Mouse (Mus musculus) CH12F3 (cell line): ENCODE measurements around the gene Dnajc30.
"Not testable (repeated sequence)": the region's sequence is repeated elsewhere in the genome, so short reads cannot be mapped to it uniquely, and the experiment has no call there.

ENCODE experiments used
- in situ Hi-C: fragments of 300-500 bp; cut with MboI; formaldehyde crosslinking; loops from 2 replicates; pipeline ENCODE4 v1.14.3; 2020; ENCODE audit warnings: low sequenced_read_pairs

Dnajc30 gene

DNA sequence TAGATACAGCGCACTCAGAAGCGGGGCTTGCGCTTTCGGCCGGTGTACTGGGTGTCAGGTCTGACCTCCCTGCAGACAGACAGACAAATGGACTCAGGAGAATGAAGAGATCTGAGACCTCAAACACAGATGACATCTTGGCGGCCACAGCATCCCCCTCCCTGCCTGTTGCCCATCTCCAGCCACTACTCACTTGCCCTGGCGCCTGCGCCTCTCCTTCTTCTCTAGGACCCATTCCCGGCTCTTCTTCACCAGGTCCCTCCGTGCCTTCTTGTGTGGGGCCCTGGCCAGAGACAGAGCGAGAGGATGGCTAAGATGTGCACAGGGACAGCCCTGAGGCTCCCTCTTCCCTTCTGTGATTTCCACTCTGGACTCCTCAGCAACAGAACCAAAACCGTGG, 10.6 kb upstream of the Dnajc30 start:
- in situ Hi-C loops = no loop called here

DNA sequence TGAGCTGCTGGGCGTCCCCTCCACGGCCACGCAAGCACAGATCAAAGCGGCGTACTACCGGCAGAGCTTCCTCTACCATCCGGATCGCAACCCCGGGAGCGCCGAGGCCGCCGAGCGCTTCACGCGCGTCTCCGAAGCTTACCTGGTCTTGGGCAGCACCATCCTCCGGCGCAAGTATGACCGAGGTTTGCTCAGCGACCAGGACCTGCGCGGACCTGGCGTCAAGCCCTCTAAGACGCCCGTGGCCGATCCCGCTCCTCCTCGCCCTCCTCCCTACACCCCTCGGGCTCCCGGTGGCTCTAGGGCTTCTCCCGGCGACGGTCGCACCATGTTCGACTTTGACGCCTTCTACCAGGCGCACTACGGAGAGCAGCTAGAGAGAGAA, 372 bp downstream of the Dnajc30 start:
- in situ Hi-C loops = no loop called here

GRCm38 (mm10) chr5:135064909-135065446, 976 bp downstream of the Dnajc30 start, which contains the start of gene Bud23:
Bud23 (minus strand) TSS chr5:135064959.
- in situ Hi-C loops = not testable (repeated sequence)

GRCm38 (mm10) chr5:135066008-135066407, 2.0 kb downstream of the Dnajc30 start:
- in situ Hi-C loops = no loop called here

- in situ Hi-C loops = no loop called here
Observed at GRCm38 (mm10) chr5:135070448-135070847, 6.4 kb downstream of the Dnajc30 start.

GRCm38 (mm10) chr5:135072061-135072460, 8.1 kb downstream of the Dnajc30 start:
- in situ Hi-C loops = no loop called here

GRCm38 (mm10) chr5:135072720-135073119, 8.7 kb downstream of the Dnajc30 start:
- in situ Hi-C loops = no loop called here

DNA sequence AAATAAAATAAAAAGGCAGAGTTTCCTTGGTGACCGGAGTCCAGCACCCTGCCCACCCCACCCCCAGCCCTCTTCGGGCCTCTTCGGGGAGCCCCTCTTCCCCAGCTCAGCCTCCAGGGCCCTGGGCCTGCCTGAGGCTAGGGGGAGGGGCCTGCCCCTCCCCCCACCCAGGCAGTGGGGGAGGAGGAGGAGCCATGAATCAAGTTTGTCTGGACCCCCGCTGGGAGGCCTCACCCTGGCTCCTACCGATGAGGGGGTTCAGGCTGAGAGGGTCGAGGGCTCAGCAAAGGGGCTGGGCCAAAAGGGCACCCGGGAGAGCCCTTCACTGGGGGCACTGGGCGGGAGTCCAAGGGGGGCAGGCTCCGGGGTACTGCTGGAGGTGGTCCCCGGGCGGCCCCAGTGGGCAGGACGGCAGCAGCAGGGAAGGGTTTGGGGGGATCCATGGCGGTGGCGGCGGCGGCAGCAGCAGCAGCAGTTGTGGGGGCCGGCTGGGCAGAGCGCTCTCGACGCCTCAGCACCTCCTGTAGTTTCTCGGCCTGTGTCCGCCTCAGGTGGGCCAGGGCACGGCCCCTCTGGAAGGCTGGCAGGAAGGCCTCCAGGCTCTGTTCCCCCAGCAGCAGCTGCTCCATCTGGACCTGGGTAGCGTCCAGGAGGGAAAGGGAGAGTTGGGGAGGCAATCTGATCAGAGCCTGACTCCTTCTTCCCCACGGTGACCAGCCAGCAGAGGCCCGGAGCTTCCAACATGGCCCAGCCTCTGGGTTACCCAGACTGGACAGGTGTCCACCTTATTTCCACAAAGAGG, 9.5 kb downstream of the Dnajc30 start:
- in situ Hi-C loops = no loop called here

DNA sequence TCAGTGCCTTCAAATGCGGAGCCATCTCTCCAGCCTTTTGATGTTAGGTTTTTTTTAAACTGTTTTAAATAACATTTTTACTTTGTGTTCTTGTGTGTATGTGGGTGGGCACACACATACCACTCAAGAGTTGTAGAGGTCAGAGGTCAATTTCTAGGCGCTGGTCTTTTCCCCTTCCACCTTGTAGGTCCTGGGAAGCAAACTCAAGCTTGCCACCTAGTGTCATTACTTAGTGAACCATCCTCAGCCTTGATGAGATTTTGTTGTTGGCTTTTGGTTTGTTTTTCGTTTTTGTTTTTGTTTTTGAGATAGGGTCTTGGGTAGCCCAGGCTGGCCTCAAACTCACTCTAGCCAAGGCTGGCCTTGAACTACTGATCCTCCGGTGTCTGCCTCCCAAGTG, 11.7 kb downstream of the Dnajc30 start:
- in situ Hi-C loops = no loop called here

- in situ Hi-C loops = no loop called here
Observed at GRCm38 (mm10) chr5:135076368-135076767, 12.4 kb downstream of the Dnajc30 start.

GRCm38 (mm10) chr5:135076931-135077505, 13.0 kb downstream of the Dnajc30 start:
- in situ Hi-C loops = no loop called here

DNA sequence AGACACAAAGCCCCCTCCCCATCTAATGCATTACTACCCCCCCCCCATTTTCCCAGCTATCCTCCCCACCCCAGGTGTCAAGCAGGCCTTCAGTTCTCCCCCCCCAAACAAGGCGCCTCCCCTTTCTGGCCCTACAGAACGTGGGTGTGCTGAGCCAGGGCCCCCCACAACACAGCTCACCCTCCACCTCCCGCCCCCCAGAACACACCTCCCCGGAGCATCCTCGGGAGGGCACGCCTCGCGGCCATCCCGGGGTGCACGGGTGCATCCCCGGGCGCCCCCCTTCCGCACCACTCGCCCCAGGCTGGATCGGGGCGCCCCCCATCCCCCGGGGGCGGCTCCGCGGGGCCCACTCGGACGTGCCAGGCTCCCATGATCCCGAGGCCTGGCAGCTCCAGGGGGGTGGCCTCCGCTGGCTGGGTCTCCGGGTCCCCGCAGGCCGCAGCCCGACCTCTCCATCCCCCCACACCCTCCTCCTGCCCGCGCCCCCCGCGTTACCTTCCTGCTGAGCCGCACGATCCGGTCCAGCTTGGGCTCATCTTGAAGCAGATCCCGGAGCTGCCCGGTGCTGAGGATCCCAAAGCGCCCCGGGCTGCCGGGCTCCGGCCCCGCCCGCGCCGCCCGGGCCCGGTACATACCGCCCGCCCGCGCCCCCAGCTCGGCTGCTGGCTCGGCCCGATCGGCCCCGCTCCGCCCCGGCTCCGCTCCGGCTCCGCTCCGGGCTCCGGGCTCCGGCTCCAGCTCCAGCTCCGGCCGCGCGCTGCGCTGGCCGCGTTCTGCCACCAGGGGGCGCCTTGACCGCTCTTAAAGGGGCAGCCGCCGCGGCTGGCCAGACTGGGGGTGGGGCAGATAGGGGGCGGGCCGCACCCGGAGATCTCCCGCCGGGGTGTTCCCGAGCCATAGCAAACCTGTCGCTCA, 13.8 kb downstream of the Dnajc30 start, which contains the start of gene Vps37d:
TSS of gene Vps37d (minus strand) at position 703 of the 918 bp plus-strand sequence.
- in situ Hi-C loops = no loop called here

GRCm38 (mm10) chr5:135078482-135078810, 14.4 kb downstream of the Dnajc30 start:
- in situ Hi-C loops = no loop called here

DNA sequence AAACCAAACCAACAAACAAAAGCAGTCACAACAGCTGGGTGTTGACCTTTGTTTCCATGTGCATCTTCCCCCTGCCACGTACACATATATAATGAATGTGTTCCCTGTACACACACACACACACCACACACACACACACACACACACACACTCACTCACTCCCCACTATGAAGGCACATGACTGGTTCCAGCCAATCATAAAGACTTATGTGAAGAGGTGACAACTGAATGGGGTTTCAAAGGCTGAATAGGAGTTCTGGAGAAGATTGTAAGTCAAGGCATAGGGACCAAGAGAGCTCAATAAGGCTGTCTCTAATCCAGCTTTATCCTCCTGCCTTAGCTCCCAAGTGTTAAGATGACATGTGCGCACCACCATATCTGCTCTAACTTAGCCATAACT, 15.6 kb downstream of the Dnajc30 start:
- in situ Hi-C loops = no loop called here

GRCm38 (mm10) chr5:135080539-135080938, 16.5 kb downstream of the Dnajc30 start:
- in situ Hi-C loops = no loop called here

GRCm38 (mm10) chr5:135086871-135087270, 22.9 kb downstream of the Dnajc30 start:
- in situ Hi-C loops = no loop called here

DNA sequence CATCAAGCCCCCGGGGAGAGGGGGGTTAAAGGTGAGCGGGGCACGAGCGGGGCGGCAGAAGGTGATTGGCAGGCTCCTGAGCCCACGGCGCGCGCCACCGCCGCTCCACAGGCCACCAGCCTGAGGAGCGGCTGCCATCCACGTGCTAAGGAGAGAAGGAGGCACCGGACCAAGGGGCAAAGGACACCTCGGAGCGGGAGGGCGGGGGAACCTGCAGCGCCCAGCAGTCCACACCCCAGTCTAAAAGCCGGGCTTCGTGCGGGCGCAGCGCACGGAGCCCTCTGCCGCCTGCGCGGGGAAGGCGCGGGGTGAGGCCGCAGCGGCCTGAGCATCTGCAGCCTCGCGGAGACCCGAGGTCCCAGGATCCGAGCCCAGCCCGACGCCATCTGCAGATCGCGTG, 25.7 kb downstream of the Dnajc30 start, which contains the start of gene Mlxipl:
TSS of gene Mlxipl (plus strand) at position 238 of the 400 bp plus-strand sequence.
- in situ Hi-C loops = no loop called here

DNA sequence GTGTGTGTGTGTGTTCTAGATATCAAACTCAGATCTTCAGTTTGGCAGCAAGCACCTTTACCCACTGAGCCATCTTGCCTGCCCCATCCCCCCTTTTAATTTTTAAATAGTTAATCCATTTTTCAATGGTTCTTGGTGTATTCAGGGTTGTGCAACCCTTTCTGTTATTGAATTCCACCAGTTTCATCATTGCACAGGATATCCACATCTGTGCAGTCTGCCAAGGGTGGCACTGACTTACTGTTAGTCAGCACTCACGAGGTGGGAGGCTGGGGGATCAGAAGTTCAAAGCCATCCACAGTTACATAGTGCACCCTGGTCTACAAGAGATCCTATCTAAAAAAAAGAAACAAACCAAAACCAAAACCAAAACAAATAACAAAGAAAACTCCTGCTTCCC, 37.0 kb downstream of the Dnajc30 start:
- in situ Hi-C loops = no loop called here

GRCm38 (mm10) chr5:135103999-135104660, 40.1 kb downstream of the Dnajc30 start:
- in situ Hi-C loops = no loop called here

GRCm38 (mm10) chr5:135106758-135107256, 42.8 kb downstream of the Dnajc30 start:
- in situ Hi-C loops = no loop called here
